Mouse (Mus musculus): Measurements from ENCODE around the gene Snx17.

- TF ChIP-seq CTCF (IDR thresholded peaks at IDR 0.05; ENCODE audit: insufficient read depth, low read length) (0 out of 2 replicates have a peak, but pooled peaks have one; percentile 11), POLR2A (IDR thresholded peaks at IDR 0.05; ENCODE audit: borderline replicate concordance, extremely low read depth, low read depth, low read length) (peak; percentile 85; the same call in 1 of the 2 replicates)
These were observed at the start of gene Snx17, which contains the start of gene Eif2b4 for GRCm38 (mm10) chr5:31192939-31193630.
